Mouse (Mus musculus) 3T3-L1 (cell line): ENCODE results near the gene Plpp3.
A peak's percentile ranks its signal among the peaks of the same experiment; 100 is the strongest.

ENCODE experiments used
- DNase-seq: peaks from one replicate; pipeline ENCODE4 v3.0.0-alpha.2; 2015; ENCODE audit warnings: low read depth, low spot score

Plpp3 gene

DNA sequence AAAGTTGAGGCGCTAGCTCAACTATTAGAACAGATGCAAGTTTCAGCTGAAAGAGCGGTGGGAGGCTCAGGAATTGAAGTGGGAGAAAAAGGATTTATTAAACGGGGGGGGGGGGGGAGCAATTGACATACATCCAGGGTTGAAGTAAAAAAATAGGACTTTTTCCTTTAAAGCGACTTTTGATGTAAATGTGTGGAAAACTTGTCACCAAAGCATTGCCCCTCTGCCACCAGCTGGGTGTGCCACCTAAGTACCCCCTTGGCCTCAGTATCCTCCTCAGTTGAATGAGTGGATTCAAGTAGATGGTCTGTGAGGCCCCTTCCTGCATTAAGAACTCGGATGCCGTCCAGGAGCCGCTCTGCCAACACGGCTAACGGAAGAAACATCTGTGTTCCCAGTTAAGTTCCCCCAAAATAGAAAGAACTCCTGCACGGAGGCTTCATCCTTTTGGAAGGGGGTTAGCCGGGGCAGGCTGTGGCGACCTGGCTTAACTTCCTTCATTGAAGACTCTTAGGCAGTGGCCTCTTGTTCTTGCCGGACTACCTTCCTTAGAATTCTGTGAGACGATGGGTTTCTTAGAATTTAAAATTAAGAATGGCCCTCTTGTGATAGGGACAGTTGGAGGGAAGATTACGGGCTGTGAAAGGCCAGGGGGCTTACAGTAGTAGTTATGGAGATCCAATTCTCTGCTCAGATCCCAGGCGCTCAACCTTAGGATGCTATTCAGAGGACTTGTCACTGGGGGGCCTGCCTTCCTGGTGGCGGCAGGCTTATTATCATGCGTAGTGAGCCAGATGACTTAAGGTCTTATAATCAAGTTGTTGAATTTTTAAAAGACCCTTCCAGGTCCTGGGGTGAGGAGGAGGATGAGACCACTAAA, 1.7 kb downstream of the Plpp3 start:
- DNase-seq, result peak; percentile 65

DNA sequence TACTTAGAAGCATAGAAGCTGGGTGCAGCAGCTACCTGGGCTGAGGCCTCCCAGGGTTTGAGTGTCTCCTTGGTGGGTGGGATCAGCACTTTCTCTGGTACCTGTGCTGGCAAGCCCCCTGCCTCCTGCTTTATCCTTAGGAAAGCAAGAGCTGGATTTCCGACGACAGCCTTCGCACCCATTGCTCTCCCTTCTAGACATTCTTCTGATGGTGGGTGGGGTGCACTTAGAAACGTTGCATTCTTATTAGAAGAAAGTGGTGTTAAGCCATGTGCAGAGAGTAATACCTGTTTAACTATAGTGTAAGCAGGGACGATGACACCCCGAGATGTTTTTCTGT, 2.4 kb downstream of the Plpp3 start:
- DNase-seq, result no peak

DNA sequence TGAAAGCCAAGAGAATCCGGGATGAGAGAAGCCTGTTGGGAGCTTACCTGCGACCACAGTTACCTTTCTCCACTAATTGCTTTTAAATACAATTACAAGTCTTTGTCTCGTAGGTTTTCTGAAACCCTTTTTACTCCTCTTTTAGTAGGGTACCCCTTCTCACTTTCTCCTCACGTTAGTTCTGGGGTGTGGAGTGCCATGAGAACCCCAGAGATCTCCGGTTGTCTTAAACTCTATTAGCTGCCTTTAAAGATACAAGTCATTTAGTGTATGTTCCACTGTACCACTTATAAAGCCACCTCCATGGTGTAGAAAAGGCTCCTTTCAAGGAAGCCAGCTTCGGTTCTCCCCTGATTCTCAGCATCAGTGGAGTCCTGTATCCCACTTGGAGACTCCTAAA, 3.3 kb downstream of the Plpp3 start:
- no peak for DNase-seq

GRCm38 (mm10) chr4:105162014-105162413, 4.9 kb downstream of the Plpp3 start:
- DNase-seq, result peak; percentile 34

DNA sequence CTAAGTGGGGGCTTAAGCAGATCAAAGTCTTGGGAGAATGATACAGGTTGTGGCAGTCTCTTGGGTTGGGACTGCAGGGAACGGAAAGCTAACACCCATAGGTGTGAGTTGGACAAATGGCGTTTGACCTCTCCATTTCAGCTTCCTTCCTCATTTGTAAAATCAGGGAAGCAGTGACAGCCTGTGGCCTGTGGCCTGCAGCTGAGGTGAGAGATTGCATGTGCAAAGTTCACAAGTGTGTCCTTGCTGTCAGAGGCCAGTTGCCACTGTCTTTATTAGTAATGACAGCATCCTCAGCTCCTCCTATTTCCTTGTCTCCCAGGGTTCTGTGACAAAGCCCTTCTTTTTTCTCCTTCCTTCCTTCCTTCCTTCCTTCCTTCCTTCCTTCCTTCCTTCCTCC, 5.5 kb downstream of the Plpp3 start:
- DNase-seq, result no peak

DNA sequence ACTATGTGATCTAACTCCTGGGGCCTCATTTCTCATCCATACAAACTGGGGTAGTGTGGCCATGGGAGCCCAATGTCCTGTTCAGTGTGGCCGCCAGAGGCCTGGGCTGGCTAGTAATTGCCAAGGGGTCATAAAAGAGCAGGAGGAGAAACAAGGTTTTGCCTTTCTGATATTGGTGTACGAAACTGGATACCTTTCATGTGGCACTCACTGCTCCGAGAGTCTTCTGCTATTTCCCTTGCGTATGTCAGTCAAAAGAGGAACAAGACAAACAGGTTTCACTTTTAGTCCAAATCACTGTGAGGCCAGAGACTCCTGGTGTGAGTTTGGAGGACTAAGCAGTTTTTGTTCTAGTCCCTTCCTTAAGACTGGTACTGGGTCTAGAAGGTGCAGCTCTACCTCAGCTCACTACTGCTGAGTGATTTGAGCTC, 6.8 kb downstream of the Plpp3 start:
- DNase-seq, result no peak

DNA sequence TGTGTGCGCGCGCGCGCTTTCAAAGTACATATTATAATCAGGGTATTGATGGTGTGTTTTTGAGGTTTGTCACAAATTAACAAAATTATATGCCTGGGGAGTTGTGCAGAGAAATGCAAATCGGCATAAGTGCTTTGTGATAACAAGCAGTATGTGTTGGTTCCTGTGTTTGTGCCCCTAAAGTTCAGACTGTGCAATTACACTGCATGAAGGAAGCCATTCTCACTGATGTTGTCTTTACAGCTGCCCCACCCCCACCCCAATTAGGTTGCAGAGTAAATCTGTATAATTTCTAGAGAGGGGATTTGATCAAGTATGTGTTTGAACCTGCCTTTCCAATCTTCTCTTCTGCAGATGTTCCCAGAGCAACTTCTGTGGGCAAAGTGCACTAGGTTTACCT, 7.8 kb downstream of the Plpp3 start:
- DNase-seq, result no peak

DNA sequence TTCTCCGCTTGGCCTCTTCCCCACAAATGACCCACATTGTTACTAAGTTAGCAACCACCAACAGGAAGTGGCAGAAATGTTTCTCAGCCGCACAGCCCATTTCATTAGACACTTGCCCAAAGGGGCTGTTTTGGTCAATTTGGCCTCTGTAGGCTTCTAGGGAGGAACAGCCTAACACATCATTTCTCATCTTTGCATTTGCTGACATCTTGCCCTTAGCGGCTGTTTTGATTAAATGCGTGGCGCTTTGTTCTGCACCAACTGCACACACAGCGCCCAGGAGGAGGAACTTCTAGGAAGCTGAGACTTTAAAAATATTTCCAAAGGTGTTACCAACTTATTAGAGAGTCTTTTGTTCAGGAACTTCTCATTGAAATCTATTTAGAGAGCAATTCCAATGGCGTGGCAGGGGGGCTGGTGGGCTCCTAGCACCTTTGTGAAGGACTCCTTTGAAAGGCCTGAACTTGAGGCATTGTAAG, 12.0 kb downstream of the Plpp3 start:
- no peak for DNase-seq

GRCm38 (mm10) chr4:105169826-105170810, 13.0 kb downstream of the Plpp3 start:
- no peak for DNase-seq

- no peak for DNase-seq
Measured at GRCm38 (mm10) chr4:105170811-105171401, 13.8 kb downstream of the Plpp3 start.

- DNase-seq, result no peak
Measured at GRCm38 (mm10) chr4:105171432-105171831, 14.3 kb downstream of the Plpp3 start.

GRCm38 (mm10) chr4:105174778-105175177, 17.6 kb downstream of the Plpp3 start:
- no peak for DNase-seq

DNA sequence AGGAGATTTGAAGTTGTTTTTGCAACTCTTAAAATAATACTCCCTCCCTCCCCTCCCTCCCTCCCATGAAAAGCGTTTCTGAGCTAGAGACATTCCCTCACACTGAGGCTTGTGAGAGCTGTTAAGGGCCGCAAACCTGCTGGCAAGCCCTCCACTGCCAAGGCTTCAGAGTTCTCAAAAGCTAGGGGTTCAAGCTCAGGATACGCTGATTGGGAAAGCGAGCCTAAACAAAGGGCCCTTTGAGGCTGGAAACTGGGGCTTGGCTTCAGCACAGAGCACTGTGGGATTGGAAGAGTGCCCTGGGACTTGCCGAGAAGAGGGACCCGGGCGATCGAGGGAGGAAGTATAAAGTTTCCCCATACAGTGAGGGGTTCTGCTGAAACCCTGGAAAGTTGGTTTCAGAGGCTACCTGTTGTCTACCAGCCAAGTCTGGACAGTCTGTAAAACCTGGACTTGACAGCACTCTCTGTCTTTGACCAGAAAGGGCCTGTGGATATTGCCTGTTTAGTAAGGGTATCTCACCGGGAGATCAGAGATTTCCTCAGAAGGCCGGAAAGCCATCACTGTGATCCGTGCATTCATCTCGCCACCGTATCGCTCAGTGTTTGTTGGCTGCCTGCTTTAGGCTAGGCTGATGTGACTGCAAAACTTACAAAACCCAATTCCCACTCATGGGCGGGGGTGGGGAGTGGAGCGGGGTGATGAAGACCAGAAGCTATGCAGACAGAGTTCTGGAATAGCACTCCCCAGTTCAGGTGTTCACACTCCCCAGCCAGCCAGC, 18.3 kb downstream of the Plpp3 start:
- no peak for DNase-seq

- DNase-seq, result no peak
Measured at GRCm38 (mm10) chr4:105181014-105181658, 24.0 kb downstream of the Plpp3 start.

- DNase-seq, result no peak
Measured at GRCm38 (mm10) chr4:105181659-105182167, 24.6 kb downstream of the Plpp3 start.

GRCm38 (mm10) chr4:105182249-105182648, 25.1 kb downstream of the Plpp3 start:
- DNase-seq, result no peak

GRCm38 (mm10) chr4:105184490-105184889, 27.3 kb downstream of the Plpp3 start:
- no peak for DNase-seq

DNA sequence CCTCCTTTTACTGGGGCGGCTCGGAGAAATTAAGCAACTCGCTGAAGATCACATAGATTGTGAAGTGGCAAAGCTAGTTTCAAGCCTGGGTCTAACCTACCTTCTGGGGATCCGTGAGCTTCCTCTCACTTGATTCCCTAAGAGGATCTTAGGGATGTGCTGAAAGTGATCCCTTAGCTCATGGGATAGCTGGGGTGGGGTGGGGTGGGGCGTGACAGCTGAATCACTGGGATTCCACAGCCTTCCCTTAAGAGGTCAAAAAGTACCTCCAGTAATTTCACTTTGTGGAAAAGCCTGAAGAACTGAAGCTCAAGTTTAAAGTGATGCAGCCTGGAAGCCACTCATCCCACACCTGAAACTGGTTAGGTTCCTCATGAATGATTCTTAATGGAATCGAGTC, 27.8 kb downstream of the Plpp3 start:
- DNase-seq, result no peak

- no peak for DNase-seq
Measured at GRCm38 (mm10) chr4:105186654-105187053, 29.5 kb downstream of the Plpp3 start.

DNA sequence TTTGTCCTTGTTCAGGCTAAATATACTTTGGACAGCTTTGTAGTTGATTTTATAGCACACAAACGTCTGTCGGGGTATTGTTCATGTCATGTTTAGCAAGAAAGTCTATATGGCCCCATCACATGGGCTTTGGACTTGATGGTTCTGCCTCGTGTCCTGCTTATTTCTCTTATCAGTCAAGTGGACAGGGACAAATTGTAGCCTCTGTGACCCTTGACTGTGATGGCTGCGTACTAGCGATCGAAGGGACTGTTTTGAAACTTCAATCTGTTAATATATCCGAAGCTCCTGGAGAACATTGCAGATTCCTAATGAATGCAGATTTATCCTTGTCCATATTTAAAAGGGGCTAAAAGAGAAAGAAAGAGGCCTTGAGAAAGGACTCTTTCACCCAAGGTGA, 30.7 kb downstream of the Plpp3 start:
- DNase-seq, result no peak
